Mouse (Mus musculus): ENCODE measurements around the gene Rnf2. TPM values are rescaled to one million over a fixed set of nuclear protein-coding genes. Genes with fewer than 3 reads are reported as not detected.
"Not testable (repeated sequence)": the region's sequence is repeated elsewhere in the genome, so short reads cannot be mapped to it uniquely, and the experiment has no call there.

Rnf2 gene
- total RNA-seq, 2 experiments from 2014 or later, result 15.6 to 18.3 TPM

DNA sequence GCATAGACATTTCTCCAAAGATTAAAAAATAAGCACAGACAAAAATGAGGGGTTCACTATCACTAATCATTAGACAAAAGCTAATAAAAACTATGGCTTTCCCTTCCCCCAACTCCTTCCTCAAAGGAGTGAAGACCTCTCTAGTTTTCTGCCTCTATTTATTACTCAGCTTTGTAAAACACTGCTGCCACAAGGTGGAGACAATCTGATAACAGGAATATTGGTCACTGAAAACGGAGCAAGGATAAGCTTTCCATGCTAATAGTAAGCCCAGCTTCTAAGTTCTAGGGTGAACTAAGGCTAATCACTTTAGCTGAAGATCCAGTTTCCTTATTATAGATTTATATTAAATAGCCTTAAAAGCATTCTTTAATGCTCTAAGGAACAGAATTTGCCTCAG lies 8.3 kb downstream of the Rnf2 start:
- intact Hi-C loops (cut with DNase I), result loop anchor here (5.0 kb wide), 1 partner anchor 215 kb away; no protein-coding TSS in a partner anchor
- no peak for DNase-seq (ENCODE audit: low spot score)

DNA sequence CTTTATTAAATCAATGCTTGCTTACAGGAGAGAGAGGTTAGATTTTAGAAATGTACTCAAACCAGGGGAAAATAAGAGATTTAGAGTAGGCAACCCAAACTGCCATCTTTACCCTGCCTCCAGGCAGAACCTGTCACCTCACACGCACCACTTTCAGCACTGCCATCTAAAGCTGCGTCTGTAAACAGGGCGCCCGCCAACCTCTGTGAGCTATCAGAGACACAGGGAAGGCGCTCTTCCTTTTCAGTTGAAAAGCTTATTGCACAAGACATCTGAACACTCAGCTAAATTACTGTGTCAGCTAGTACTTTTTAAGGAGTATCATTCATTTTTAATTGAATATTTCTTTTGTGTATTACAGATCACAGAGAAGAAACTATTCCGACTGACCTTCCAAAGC lies 10.9 kb downstream of the Rnf2 start:
- intact Hi-C loops (cut with DNase I), result loop anchor here (5.0 kb wide), 1 partner anchor 217 kb away; no protein-coding TSS in a partner anchor

DNA sequence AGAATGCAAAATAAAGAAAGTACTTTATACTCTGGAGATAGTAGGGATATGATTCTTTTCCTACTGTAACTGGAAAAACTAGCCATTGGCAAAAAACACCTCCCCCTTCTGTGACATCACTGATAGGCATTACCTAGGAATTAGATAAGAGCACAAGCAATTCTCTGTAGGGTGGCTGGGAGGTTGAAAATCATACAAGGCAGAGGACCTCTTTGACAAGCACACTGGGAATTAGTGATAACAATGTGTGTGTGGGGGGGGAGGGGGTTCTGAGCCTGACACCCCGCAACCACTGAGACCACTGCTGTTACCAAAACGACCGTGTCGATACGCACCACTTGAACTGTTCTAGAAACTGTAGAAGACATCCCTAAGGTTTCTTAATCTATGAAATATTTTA lies 16.0 kb downstream of the Rnf2 start:
- intact Hi-C loops (cut with DNase I), result no loop called here

More for the DNA sequence above, 10.9 kb downstream of the Rnf2 start:
- DNase-seq (ENCODE audit: low spot score), result no peak

GRCm38 (mm10) chr1:151483568-151483967 lies 17.2 kb downstream of the Rnf2 start:
- intact Hi-C loops (cut with DNase I), result no loop called here
- no peak for DNase-seq (ENCODE audit: low spot score)

More for the DNA sequence above, 16.0 kb downstream of the Rnf2 start:
- no peak for DNase-seq (ENCODE audit: low spot score)

DNA sequence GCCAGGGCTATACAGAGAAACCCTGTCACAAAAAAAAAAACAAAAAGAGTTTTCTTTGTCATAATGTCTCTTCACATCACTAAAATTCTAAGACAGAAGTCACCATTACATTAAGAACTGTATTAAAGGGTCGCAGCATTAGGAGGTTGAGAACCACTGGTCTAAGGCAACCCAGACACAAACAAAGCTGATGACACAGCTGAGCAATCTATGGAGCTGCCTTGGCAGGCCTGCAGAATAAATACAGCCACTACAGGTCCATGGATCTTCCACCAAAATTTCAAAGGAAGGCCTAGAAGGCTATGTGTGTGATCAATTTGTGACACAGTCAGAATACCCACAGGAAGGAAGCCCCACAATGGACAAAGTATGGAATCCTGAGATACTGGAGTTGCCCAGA lies 18.3 kb downstream of the Rnf2 start:
- intact Hi-C loops (cut with DNase I), result no loop called here
- no peak for DNase-seq (ENCODE audit: low spot score)

- intact Hi-C loops (cut with DNase I); DNase-seq (ENCODE audit: low spot score): not testable (repeated sequence)
Observed at GRCm38 (mm10) chr1:151472386-151472785, 28.4 kb downstream of the Rnf2 start.

GRCm38 (mm10) chr1:151471429-151471828 lies 29.3 kb downstream of the Rnf2 start:
- intact Hi-C loops (cut with DNase I), result no loop called here
- no peak for DNase-seq (ENCODE audit: low spot score)

- intact Hi-C loops (cut with DNase I), result no loop called here
- no peak for DNase-seq (ENCODE audit: low spot score)
Observed at GRCm38 (mm10) chr1:151466571-151466970, 34.2 kb downstream of the Rnf2 start.

DNA sequence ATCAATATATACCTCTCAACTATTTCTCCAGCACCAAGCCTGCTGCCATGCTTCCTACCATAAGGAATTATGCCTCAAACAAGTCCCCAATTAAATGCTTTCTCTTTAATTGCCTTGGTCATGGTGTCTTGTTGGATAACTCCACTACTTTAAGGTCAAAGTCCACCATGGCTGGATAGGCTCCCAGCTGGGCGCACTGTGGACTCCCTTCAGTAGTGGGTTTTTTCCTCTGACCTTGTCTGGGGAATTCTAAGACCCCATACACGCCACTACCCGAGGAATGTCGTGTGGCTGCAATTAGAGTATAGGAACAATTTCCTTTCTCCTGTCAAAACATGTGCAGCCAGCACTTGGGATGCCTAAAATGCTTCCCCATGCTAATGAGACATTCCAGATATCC lies 35.8 kb downstream of the Rnf2 start:
- intact Hi-C loops (cut with DNase I), result loop anchor here (5.0 kb wide), 1 partner anchor 242 kb away; no protein-coding TSS in a partner anchor
- no peak for DNase-seq (ENCODE audit: low spot score)

GRCm38 (mm10) chr1:151461265-151461664 lies 39.5 kb downstream of the Rnf2 start:
- no peak for DNase-seq (ENCODE audit: low spot score)
- intact Hi-C loops (cut with DNase I), result loop anchor here (5.0 kb wide), 1 partner anchor 246 kb away; no protein-coding TSS in a partner anchor

- intact Hi-C loops (cut with DNase I), result no loop called here
- no peak for DNase-seq (ENCODE audit: low spot score)
Observed at GRCm38 (mm10) chr1:151457087-151457486, 43.7 kb downstream of the Rnf2 start.

DNA sequence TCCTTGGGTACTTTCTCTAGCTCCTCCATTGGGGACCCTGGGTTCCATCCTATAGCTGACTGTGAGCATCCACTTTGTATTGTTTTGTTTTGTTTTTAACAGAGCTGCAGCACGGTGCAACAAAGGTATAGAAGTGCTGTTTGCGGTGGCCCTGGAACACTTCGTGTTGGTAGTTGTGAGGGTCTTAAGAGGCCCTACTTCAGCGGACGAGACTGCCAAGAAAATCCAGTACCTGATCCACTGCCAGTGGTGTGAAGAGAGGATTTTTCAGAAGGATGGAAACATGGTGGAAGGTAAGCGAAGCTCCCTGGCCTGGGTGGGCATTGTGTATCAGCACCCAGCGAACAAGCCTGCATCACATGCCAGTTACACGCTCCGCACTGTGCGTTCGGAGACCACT lies 48.8 kb downstream of the Rnf2 start:
- DNase-seq (ENCODE audit: low spot score), result no peak
- intact Hi-C loops (cut with DNase I), result no loop called here

DNA sequence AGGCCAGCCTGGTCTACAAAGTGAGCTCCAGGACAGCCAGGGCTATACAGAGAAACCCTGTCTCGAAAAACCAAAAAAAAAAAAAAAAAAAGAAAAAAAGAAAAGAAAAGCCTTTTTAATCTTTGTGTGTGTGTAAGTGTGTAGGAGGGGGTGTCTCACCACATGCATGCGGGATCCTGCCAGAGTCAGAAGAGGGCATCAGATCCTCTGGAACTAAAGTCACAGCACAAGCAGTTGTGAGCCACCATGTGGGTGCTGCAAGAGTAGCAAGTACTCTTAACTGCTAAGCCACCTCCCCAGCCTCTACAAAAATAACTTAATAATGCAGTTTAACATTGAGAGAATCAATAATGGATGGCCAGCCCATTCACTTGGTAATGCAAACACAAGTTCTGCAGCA lies 49.9 kb downstream of the Rnf2 start:
- intact Hi-C loops (cut with DNase I), result no loop called here
- no peak for DNase-seq (ENCODE audit: low spot score)

DNA sequence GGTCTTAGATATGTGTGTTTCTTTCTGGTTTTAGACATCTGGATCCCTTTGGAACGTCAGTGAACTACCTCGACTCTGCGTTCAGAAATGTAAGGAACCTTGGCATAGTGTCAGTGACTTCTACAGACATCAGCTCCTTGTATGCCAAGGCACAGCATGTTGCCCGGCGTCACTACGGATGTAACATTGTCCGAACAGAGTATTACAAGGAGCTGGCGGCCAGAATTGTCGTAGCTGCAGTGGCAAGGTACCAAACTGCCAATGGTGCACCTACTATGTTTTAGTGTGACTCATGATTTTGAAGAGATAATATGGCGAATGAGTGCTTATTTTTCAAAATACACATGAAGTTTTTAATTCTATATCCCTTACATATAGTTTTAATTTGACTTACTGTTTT lies 50.9 kb downstream of the Rnf2 start:
- DNase-seq (ENCODE audit: low spot score), result no peak
- intact Hi-C loops (cut with DNase I), result no loop called here

DNA sequence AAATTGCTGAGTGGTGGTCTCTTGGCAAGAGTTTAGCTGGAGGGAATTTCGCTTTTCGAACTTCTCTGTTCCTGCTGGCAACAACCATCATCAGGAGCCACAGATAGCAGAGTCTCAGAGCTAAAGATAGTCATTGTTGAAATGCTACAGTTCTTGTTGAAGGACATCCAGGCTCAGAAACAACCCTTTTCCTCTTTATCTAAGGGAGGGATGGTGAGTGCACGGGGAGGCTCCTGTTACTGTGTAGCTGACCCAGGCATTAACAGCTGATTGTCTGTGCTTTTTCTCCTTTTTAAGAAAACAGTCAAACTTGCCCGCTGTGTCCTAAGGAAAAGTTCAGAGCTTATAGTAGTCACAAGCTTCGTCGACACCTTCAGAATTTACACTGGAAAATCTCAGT lies 65.3 kb downstream of the Rnf2 start:
- DNase-seq (ENCODE audit: low spot score), result no peak
- intact Hi-C loops (cut with DNase I), result no loop called here

DNA sequence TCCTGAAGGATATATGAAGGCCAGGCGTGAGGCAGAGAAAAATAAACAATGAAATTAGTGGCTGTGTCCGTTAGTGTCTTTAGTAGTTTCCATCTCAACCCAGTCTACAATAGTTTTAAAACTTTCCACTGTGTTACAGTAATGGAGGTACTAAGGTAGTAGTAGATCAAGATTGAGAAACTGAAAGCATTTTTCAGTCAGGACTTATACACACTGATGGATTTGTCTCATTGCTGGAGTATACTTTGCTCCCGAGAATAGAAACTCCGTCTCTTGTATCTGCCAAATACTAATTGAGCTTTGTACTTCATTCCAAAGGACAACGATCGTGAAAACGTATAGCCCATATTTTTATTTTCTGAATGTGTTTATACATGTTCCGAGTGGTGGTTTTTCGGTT lies 71.4 kb downstream of the Rnf2 start:
- intact Hi-C loops (cut with DNase I), result no loop called here

DNA sequence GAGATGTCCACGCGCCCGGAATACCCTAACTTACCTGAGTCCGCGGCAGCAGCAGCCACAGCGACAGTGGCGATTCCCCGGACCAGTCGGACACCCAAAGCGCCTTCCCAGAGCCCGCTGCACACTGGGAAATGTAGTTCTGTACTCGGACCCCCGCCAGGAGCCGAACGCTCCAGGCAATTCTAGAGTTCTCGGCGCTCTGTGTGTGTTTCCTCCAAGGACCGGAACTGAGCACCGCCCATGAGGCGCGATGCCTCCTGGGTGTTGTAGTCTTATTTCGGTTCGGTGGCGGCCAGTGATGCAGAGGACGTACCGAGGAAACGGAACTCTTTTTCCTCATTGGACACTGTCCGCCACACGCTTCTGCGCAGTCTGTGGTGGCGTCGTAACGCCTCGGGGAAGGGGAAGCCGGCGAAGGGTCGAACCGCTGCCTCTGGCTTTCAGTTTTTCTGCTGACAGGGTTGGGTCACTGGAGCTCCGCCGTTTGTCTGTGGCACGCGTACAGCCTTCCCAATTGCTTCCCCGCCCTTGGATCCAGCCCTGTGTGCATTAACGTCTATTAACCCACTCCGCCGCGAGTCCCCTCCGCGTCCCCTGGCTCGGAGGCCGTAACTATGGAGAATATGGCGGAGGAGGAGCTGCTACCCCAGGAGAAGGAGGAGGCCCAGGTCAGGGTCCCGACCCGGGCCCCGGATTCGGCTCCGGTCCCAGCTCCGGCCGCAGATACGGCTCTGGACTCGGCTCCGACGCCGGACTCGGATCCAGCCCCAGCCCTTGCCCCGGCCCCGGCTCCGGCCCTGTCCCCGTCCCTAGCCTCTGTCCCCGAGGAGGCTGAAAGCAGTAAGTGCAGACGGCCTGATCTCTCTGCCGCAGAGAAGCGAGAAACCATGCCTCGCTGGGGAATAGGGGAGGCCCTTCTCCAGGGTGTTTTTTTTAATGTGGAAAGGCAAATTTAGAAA lies 72.2 kb downstream of the Rnf2 start, which contains the start of the genes Swt1 and Trmt1l:
Gene Swt1 (minus strand): TSS at position 193 of the 959 bp plus-strand sequence.
Gene Trmt1l (plus strand): TSS at position 280 of the 959 bp plus-strand sequence.
- DNase-seq (ENCODE audit: low spot score), result peak; percentile 98
- intact Hi-C loops (cut with DNase I), result no loop called here

More for the DNA sequence above, 71.4 kb downstream of the Rnf2 start:
- no peak for DNase-seq (ENCODE audit: low spot score)

- no peak for DNase-seq (ENCODE audit: low spot score)
- intact Hi-C loops (cut with DNase I), result no loop called here
Observed at GRCm38 (mm10) chr1:151427888-151428262, 72.9 kb downstream of the Rnf2 start.

DNA sequence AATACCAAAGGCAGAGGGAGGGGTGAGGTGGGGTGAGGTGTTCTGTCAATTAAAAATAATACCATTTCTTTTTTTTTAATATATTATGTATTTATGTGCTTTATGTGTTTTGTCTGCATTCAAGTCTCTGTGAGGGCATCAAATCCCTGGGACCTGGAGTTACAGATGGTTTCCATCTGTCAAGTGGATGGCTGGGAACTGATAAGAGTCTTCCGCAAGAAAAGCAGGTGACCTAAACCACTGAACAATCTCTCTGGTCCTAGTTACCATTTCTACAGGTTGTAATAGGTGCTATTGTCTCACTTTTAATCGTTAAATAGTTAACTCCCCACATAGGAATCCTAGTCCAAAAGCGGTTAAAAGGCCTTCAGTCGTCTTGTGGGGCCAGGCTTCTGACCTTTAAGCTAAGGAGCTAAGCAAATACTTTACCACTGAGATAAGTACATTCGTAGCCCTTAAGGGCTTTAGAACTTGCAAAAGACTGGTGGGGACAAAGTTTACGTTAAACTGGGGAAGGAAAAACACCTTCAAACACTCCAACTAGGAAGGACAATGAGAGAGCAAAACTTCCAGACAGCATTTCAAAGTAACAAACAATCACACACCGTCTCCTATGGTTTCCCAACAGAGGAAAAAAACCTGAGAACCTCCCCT lies 73.7 kb downstream of the Rnf2 start:
- no peak for DNase-seq (ENCODE audit: low spot score)
- intact Hi-C loops (cut with DNase I), result no loop called here

DNA sequence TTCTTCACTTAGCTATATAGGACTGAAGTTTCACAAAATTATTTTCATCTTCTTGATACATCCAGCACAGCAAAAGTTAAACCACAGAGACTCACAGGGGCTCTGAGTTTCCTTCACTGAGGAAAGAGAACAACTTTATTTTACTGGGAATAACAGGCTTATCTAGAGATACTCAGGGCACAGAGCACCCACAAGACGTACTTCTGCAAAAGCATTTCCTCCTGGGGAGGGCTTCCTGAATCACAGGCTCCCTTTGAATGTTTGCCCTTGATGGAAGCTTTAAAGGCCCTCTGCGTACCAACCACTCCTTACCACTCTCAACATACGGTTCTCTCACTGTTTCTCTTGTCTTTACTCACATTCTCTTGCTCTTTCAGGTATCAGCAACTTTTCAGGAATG lies 78.6 kb downstream of the Rnf2 start:
- no peak for DNase-seq (ENCODE audit: low spot score)
- intact Hi-C loops (cut with DNase I), result no loop called here

- intact Hi-C loops (cut with DNase I), result no loop called here
- no peak for DNase-seq (ENCODE audit: low spot score)
Observed at GRCm38 (mm10) chr1:151409827-151410226, 90.9 kb downstream of the Rnf2 start.
